Mouse (Mus musculus): ENCODE measurements at regions not wholly inside any gene's neighbourhood (a gene's known extent, or its start where the extent isn't known, plus 50 kb on each side); places are given as distances from the start of the nearest gene placed in this dataset.
"Not testable (repeated sequence)": the region's sequence is repeated elsewhere in the genome, so short reads cannot be mapped to it uniquely, and the experiment has no call there.

GRCm38 (mm10) chr13:28842811-28843210 lies 110.7 kb downstream of the Sox4 start:
- no peak for DNase-seq (ENCODE audit: extremely low spot score, low spot score)

- DNase-seq (ENCODE audit: extremely low spot score, low spot score): no peak
Measured at GRCm38 (mm10) chr13:28840142-28840541, 113.4 kb downstream of the Sox4 start.

GRCm38 (mm10) chr13:28839084-28839483 lies 114.4 kb downstream of the Sox4 start:
- no peak for DNase-seq (ENCODE audit: extremely low spot score, low spot score)

GRCm38 (mm10) chr13:28838216-28838615 lies 115.3 kb downstream of the Sox4 start:
- DNase-seq (ENCODE audit: extremely low spot score, low spot score): no peak

GRCm38 (mm10) chr13:28837196-28837595 lies 116.3 kb downstream of the Sox4 start:
- DNase-seq (ENCODE audit: extremely low spot score, low spot score): not testable (repeated sequence)

GRCm38 (mm10) chr13:28833700-28834065 lies 119.8 kb downstream of the Sox4 start:
- DNase-seq (ENCODE audit: extremely low spot score, low spot score): no peak

GRCm38 (mm10) chr13:28832855-28833699 lies 120.4 kb downstream of the Sox4 start:
- no peak for DNase-seq (ENCODE audit: extremely low spot score, low spot score)

- DNase-seq (ENCODE audit: extremely low spot score, low spot score): no peak
Measured at GRCm38 (mm10) chr13:28826284-28826683, 127.2 kb downstream of the Sox4 start.

GRCm38 (mm10) chr13:28823985-28824384 lies 129.5 kb downstream of the Sox4 start:
- DNase-seq (ENCODE audit: extremely low spot score, low spot score): no peak

- no peak for DNase-seq (ENCODE audit: extremely low spot score, low spot score)
Measured at GRCm38 (mm10) chr13:28823311-28823880, 130.1 kb downstream of the Sox4 start.

- no peak for DNase-seq (ENCODE audit: extremely low spot score, low spot score)
Measured at GRCm38 (mm10) chr13:28820868-28821533, 132.5 kb downstream of the Sox4 start.

GRCm38 (mm10) chr13:28814127-28814526 lies 139.4 kb downstream of the Sox4 start:
- no peak for DNase-seq (ENCODE audit: extremely low spot score, low spot score)

GRCm38 (mm10) chr13:28811667-28812575 lies 141.6 kb downstream of the Sox4 start:
- DNase-seq (ENCODE audit: extremely low spot score, low spot score): no peak

- no peak for DNase-seq (ENCODE audit: extremely low spot score, low spot score)
Measured at GRCm38 (mm10) chr13:28811081-28811439, 142.5 kb downstream of the Sox4 start.

- DNase-seq (ENCODE audit: extremely low spot score, low spot score): no peak
Measured at GRCm38 (mm10) chr13:28810326-28811080, 143.0 kb downstream of the Sox4 start.

GRCm38 (mm10) chr13:28805302-28805701 lies 148.2 kb downstream of the Sox4 start:
- no peak for DNase-seq (ENCODE audit: extremely low spot score, low spot score)

GRCm38 (mm10) chr13:28801210-28801954 lies 152.1 kb downstream of the Sox4 start:
- DNase-seq (ENCODE audit: extremely low spot score, low spot score): no peak

GRCm38 (mm10) chr13:28800676-28801075 lies 152.8 kb downstream of the Sox4 start:
- DNase-seq (ENCODE audit: extremely low spot score, low spot score): no peak

- DNase-seq (ENCODE audit: extremely low spot score, low spot score): no peak
Measured at GRCm38 (mm10) chr13:28799474-28799873, 154.0 kb downstream of the Sox4 start.

Measured in neural tube, embryonic 10.5 days (tissue).